Mouse (Mus musculus) kidney, adult 11 months (tissue): Measurements from ENCODE around the gene Bbs9.

Experiments
- DNase-seq: peaks from one replicate; pipeline ENCODE4 v3.0.0; 2022

Bbs9 gene

DNA sequence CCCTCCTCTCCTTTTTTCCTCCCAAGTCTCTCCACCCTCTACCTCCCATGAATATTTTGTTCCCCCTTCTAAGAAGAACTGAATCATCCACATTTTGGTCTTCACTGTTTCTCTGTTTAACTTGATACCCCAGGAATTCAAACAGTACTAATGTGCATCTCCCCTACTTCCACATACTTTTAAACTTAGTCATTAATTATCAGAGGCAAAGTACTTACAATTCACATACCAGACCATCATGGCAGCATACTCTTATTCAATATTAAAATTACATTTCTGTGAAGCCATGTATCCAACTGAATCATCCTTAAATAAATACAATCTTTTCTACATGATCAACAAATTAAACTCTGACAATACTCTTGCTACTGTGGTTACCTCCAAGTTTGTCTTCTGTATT lies 460.1 kb downstream of the Bbs9 start:
- DNase-seq, result no peak
